Mouse (Mus musculus): Measurements from ENCODE around the gene Lars2. TPM values are rescaled to one million over a fixed set of nuclear protein-coding genes. Genes with fewer than 3 reads are reported as not detected.
"Not testable (repeated sequence)": the region's sequence is repeated elsewhere in the genome, so short reads cannot be mapped to it uniquely, and the experiment has no call there.

Gene Lars2
- polyA plus RNA-seq, 1 experiment = 3,732 TPM

DNA sequence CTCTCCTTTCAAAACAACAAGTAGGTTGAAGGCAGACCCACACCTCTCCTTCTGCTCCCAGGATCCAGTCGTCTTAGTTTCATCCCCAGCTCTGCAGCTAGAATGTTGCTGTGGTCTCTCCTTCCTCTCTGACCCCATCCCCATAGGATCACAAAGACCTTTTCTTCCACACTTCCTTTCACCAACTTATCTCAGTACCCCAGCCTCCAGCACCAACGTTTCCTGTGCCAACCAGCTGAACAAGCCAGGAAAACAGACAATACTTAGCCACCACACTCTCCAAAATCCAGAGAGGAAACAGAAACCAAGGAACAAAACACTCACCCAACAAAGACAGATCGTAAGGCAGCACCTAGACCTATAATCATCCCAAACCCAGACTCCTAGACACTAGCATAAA, 6.7 kb upstream of the Lars2 start:
- TF ChIP-seq POLR2A (IDR thresholded peaks at IDR 0.05; ENCODE audit: borderline replicate concordance, low read depth, low read length) (no peak), CTCF (IDR thresholded peaks at IDR 0.05; ENCODE audit: low read depth, low read length) (no peak)
- Histone ChIP-seq H3K4me3 (ENCODE audit: insufficient read depth, low read length) (no peak overlapping the region), H3K27ac (ENCODE audit: insufficient read depth, low read depth, low read length) (no peak overlapping the region), H3K4me1 (ENCODE audit: control insufficient read depth, insufficient read depth, low read length) (peaks cover 11% of the 10 kb centered on the region)

DNA sequence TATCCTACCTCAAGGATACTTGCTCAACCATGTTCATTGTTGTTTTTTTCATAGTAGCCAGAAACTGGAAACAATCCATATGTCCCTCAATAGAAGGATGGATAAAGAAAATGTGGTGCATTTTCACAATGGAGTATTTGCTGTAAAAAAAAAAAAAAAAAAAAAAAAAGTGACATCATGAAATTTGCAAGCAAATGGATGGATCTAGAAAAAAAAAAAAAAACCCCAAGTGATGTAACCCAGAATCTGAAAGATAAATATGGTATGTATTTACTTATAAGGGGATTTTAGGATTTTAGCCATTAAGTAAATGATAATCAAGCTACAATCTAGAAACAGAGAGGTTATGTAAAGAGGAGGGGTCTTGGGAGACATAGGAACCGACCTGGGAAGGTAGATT, 1.4 kb upstream of the Lars2 start:
- Histone ChIP-seq H3K4me1 (ENCODE audit: control insufficient read depth, insufficient read depth, low read length) (peaks cover 4% of the 10 kb centered on the region), H3K27ac (ENCODE audit: insufficient read depth, low read depth, low read length) (no peak overlapping the region), H3K4me3 (ENCODE audit: insufficient read depth, low read length) (no peak overlapping the region)
- TF ChIP-seq POLR2A (IDR thresholded peaks at IDR 0.05; ENCODE audit: borderline replicate concordance, low read depth, low read length) (no peak), CTCF (IDR thresholded peaks at IDR 0.05; ENCODE audit: low read depth, low read length) (no peak)

DNA sequence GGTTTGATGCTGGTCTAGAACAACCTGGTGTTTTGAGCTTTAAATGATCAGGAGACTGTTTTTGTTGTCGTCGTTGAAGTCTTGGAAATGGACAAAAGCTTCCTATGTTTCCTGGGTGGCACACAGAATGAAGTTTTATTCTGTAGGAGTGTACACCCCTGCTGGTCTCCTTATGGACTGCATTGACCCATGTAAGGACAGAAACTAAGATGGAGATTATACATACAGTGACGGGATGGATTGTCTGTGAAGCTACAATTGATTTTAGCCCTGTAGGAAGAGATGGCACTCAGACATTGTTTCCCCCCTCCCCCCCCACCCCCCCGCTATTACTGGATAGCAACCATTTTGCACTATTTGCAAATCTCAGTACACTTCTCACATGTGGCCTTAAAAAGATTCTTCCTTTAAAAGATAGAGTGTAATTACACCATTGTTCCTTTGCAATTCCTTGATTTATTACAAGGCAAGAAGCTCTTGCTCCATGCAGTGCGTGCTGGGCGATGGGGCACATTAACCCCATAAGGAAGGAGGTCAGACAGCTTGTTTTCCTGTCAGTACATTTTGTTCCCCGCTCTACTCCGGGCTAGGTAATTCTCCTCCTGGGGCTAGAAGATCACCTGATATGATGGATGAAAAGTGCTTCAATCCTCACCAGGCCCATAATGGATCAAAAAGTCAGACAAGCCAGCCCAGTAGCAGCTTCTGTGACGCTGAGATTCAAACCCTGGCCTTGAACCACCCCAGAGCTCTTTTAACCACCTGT, 602 bp upstream of the Lars2 start:
- Histone ChIP-seq H3K4me1 (ENCODE audit: control insufficient read depth, insufficient read depth, low read length) (peaks cover 4% of the 10 kb centered on the region), H3K27ac (ENCODE audit: insufficient read depth, low read depth, low read length) (no peak overlapping the region), H3K4me3 (ENCODE audit: insufficient read depth, low read length) (peak overlapping the region; percentile 83)
- TF ChIP-seq CTCF (IDR thresholded peaks at IDR 0.05; ENCODE audit: low read depth, low read length) (no peak), POLR2A (IDR thresholded peaks at IDR 0.05; ENCODE audit: borderline replicate concordance, low read depth, low read length) (no peak)

DNA sequence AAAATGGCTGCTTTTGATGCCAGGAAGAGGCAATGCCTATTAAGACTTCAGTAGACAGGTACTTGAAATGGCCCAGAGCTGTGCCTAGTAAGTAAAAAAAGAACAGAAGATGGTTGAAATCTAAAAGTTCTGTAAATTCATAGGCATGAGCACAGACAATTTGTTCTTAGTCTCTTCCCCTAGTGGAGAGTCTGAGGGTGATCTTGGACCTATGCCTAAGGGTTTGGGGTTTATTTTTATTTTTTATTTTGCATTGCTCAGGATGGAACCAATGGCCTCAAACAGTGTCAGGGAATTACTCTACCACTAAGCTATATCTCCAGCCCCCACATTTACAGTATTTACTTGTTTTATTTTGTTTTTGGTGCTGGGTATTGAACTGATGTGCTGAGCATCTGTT, 909 bp downstream of the Lars2 start:
- no peak for TF ChIP-seq POLR2A (IDR thresholded peaks at IDR 0.05; ENCODE audit: borderline replicate concordance, low read depth, low read length)
- no peak for TF ChIP-seq CTCF (IDR thresholded peaks at IDR 0.05; ENCODE audit: low read depth, low read length)
- Histone ChIP-seq H3K27ac (ENCODE audit: insufficient read depth, low read depth, low read length) (no peak overlapping the region), H3K4me1 (ENCODE audit: control insufficient read depth, insufficient read depth, low read length) (peaks cover 4% of the 10 kb centered on the region), H3K4me3 (ENCODE audit: insufficient read depth, low read length) (peak overlapping the region; percentile 83)

DNA sequence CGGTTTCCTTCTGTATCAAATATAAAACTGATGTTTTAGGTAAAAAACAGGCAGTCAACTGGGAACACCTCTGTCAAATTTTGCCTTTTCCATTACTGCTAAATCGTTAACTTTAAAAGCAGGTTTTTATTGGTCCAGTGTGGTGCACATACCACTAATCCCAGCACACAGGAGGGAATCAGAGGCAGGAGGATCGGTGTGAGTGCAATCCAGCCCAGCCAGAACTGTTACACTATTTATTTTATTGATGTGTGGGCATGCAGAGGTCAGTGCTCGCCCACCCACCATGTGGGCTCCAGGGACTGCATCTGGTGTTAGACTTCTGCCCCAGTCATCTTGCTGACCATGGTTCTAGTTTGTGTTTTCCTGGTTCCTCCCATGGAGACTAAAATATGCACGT, 15.7 kb downstream of the Lars2 start:
- no peak overlapping the region for H3K4me3 ChIP-seq (ENCODE audit: insufficient read depth, low read length)
- TF ChIP-seq CTCF (IDR thresholded peaks at IDR 0.05; ENCODE audit: low read depth, low read length) (no peak), POLR2A (IDR thresholded peaks at IDR 0.05; ENCODE audit: borderline replicate concordance, low read depth, low read length) (no peak)
- H3K27ac ChIP-seq (ENCODE audit: insufficient read depth, low read depth, low read length) = no peak overlapping the region
- no peaks in the 10 kb centered on the region for H3K4me1 ChIP-seq (ENCODE audit: control insufficient read depth, insufficient read depth, low read length)

DNA sequence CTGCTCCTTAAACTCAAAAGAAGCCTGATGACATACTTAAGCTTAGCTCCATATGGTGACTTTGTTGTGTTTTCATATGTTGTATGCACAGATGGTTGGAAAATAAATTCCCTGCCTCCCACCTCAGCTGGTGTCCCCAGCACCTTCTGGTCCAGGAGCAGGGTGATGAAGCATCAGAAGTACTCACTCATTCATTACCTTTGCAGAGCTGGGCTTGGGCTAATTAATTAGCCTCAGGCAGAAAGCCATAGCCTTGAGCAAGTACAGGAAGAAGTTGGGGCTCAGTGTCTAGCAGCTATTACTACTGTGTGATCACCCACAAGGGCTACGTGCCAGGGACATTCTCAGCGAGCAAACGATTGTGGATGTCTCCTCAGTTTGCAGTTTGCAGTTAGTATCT, 18.0 kb downstream of the Lars2 start:
- Histone ChIP-seq H3K4me3 (ENCODE audit: insufficient read depth, low read length) (no peak overlapping the region), H3K27ac (ENCODE audit: insufficient read depth, low read depth, low read length) (no peak overlapping the region), H3K4me1 (ENCODE audit: control insufficient read depth, insufficient read depth, low read length) (no peaks in the 10 kb centered on the region)
- TF ChIP-seq POLR2A (IDR thresholded peaks at IDR 0.05; ENCODE audit: borderline replicate concordance, low read depth, low read length) (no peak), CTCF (IDR thresholded peaks at IDR 0.05; ENCODE audit: low read depth, low read length) (no peak)

DNA sequence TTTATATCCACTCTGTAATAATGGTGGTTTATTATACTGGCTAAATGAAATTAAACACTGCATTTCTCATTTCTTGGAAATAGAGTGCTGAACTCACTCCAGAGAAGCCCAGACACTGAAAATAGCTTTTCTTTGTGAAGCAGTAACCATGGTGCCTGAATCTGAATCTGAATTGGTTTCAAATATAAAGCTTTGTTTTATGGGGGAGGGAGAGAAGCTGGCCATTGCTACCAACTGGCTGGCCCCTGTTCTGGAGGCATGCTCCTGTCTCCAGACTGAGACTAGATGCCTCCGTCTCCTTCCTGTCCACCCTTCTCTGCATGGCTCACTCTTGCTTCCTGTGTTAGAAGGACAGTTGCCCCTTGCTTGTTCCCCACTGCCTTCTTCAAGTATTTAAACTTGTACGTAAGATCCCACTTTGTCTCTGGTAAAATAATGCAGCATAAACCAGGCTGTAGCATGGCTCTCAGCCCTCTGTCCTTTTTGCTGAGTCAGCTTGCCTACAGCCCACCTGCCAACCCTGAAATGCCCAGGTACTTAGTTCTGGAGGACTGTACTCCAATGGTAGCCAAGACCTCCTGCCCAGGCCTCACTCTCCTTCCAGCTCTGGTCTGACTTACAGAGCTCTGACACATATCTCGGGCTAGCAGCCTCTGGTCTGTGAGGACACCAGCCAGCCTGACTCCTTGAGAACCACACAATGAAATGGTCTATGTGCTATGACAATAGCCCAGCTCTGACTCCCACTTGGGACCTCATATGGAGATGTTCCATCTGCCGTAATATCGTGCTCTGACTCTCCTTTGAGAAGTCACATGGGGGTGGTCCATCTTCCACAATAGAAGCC, 18.8 kb downstream of the Lars2 start:
- no peak for TF ChIP-seq POLR2A (IDR thresholded peaks at IDR 0.05; ENCODE audit: borderline replicate concordance, low read depth, low read length)
- TF ChIP-seq CTCF (IDR thresholded peaks at IDR 0.05; ENCODE audit: low read depth, low read length) = no peak
- H3K27ac ChIP-seq (ENCODE audit: insufficient read depth, low read depth, low read length) = no peak overlapping the region
- no peaks in the 10 kb centered on the region for H3K4me1 ChIP-seq (ENCODE audit: control insufficient read depth, insufficient read depth, low read length)
- no peak overlapping the region for H3K4me3 ChIP-seq (ENCODE audit: insufficient read depth, low read length)

DNA sequence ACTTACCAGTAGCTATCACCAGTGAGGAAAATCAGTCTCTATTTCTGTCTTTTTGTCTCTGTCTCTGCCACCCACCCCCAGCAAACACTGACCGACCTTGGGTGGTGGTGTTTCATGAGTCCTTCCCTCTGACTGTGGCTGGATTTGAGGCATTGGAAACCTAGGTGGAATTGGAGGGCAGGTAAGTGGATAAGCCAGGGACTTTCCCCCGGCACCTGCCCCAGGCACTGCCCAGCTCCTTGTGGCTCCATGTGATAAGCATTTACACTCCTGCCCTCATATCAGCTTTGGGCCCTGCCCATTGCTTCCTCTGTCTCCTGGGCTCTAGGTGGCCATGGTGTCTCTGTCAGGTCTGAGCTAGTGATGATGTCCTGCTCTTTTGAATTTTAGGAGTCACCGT, 19.6 kb downstream of the Lars2 start:
- no peak overlapping the region for H3K4me3 ChIP-seq (ENCODE audit: insufficient read depth, low read length)
- TF ChIP-seq POLR2A (IDR thresholded peaks at IDR 0.05; ENCODE audit: borderline replicate concordance, low read depth, low read length) = no peak
- no peak for TF ChIP-seq CTCF (IDR thresholded peaks at IDR 0.05; ENCODE audit: low read depth, low read length)
- no peaks in the 10 kb centered on the region for H3K4me1 ChIP-seq (ENCODE audit: control insufficient read depth, insufficient read depth, low read length)
- no peak overlapping the region for H3K27ac ChIP-seq (ENCODE audit: insufficient read depth, low read depth, low read length)

DNA sequence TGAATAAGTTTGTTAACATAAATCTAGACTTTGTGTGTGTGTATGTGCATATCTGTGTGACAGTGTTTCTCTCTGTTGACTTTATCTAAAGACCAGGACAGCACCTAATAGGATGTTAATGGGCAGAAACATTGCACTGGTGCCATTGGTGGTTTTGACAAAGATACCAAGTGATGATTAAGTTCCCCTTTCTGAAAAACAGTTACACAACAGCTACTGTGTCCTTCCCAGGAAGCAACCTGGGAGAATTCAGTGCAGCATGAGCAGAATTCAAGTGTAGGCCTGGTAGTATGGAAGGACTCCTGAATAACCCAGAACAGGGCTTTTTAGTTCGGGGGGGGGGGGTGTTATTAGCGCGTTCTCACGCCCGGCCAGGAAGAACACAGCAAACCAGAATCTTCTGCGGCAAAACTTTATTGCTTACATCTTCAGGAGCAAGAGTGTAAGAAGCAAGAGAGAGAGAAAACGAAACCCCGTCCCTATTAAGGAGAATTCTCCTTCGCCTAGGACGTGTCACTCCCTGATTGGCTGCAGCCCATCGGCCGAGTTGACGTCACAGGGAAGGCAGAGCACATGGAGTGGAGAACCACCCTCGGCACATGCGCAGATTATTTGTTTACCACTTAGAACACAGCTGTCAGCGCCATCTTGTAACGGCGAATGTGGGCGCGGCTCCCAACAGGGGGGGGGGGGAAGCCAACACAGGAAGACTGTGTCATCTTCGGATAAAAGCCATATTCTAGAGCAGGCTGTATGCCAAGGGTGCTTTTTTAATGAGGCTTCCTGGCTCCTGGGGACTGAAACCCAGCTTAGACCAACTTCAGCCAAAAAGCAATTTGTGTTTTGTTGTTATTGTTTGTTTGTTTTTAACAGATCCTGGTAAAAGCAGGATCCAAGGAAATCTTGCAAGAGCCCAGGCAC, 21.6 kb downstream of the Lars2 start:
- not testable (repeated sequence) for H3K4me3 ChIP-seq (ENCODE audit: insufficient read depth, low read length); H3K4me1 ChIP-seq (ENCODE audit: control insufficient read depth, insufficient read depth, low read length); H3K27ac ChIP-seq (ENCODE audit: insufficient read depth, low read depth, low read length)
